Mouse (Mus musculus) C3H10T1/2 (cell line): ENCODE data around the gene Gm8871. TPM values are rescaled to one million over a fixed set of nuclear protein-coding genes. Genes with fewer than 3 reads are reported as not detected.

Experiments used
- polyA plus RNA-seq, 2 experiments: library from polyadenylated mRNA; unstranded; fragments of >200 nt; fragmentation: generic; extraction: Trizol; gene quantifications; one replicate each; pipeline ENCODE4 v1.2.1; 2012; ENCODE audit warnings: missing spikeins in 2 of 2

Gene Gm8871
- not detected for polyA plus RNA-seq

GRCm38 (mm10) chr5:10947505-10947904 lies at the start of gene Gm8871, which contains the start of gene Gm8857:
Gm8871 (plus strand) TSS chr5:10947805.
Gm8857 (plus strand) TSS chr5:10947807.

Other genes starting within 250 kb of the Gm8871 start
- not detected for gene Gm8857, start within 50 bp of the Gm8871 start, polyA plus RNA-seq
- gene Gm8879, start 179.8 kb downstream of the Gm8871 start, polyA plus RNA-seq: not detected
- not detected for gene Gm5861, start 235.3 kb downstream of the Gm8871 start, polyA plus RNA-seq